Mouse (Mus musculus) midbrain, postnatal 0 days (tissue): ENCODE data around the gene Zfp354a. TPM values are rescaled to one million over a fixed set of nuclear protein-coding genes. Genes with fewer than 3 reads are reported as not detected.
A peak's percentile ranks its signal among the peaks of the same experiment; 100 is the strongest.

Experiments used
- ATAC-seq: fragments of 200-750 bp; cut with Nextera tagmentation; 2 replicates; pipeline ENCODE4 v1.8.0; 2017; ENCODE audit warnings: moderate number of reproducible peaks, mild to moderate bottlenecking, moderate TSS enrichment, moderate library complexity; ENCODE audit not compliant: low FRiP score
- DNase-seq: peaks from one replicate; pipeline ENCODE4 v3.0.0-alpha.2; 2015; ENCODE audit warnings: low spot score
- H3K27ac ChIP-seq: fragments of 300-500 bp; sonication (generic); 2 replicates; pipeline ENCODE4 v1.5.1; 2014; ENCODE audit warnings: low read depth, mild to moderate bottlenecking, low read length, mixed read lengths
- H3K27me3 ChIP-seq: fragments of 300-500 bp; sonication (generic); 2 replicates; pipeline ENCODE4 v1.6.1; 2014; ENCODE audit warnings: low read length, control low read depth, mixed read lengths; ENCODE audit not compliant: insufficient read depth
- H3K36me3 ChIP-seq: fragments of 300-500 bp; sonication (generic); 2 replicates; pipeline ENCODE4 v1.6.1; 2014; ENCODE audit warnings: low read length, control low read depth, mixed read lengths; ENCODE audit not compliant: insufficient read depth
- H3K4me1 ChIP-seq: fragments of 300-500 bp; sonication (generic); 2 replicates; pipeline ENCODE4 v1.6.1; 2014; ENCODE audit warnings: mild to moderate bottlenecking, control low read depth, antibody characterized with exemption, low read length, mixed read lengths; ENCODE audit not compliant: insufficient read depth
- H3K4me2 ChIP-seq: fragments of 300-500 bp; sonication (generic); 2 replicates; pipeline ENCODE4 v1.6.1; 2014; ENCODE audit warnings: low read depth, mild to moderate bottlenecking, low read length, mixed read lengths; ENCODE audit not compliant: poor library complexity, severe bottlenecking
- H3K4me3 ChIP-seq: fragments of 300-500 bp; sonication (generic); 2 replicates; pipeline ENCODE4 v1.5.1; 2014; ENCODE audit warnings: low read depth, mild to moderate bottlenecking, low read length, moderate library complexity
- H3K9ac ChIP-seq: fragments of 300-500 bp; sonication (generic); replicated peaks from 2 replicates; pipeline ENCODE4 v1.6.1; 2014; ENCODE audit warnings: mild to moderate bottlenecking, low read length, moderate library complexity, mixed read lengths; ENCODE audit not compliant: poor library complexity, severe bottlenecking
- H3K9me3 ChIP-seq: fragments of 300-500 bp; sonication (generic); 2 replicates; pipeline ENCODE4 v1.6.1; 2016; ENCODE audit warnings: low read length, control low read depth
- CTCF ChIP-seq: IDR thresholded peaks from 2 replicates; pipeline ENCODE4 v1.5.1; 2016; ENCODE audit warnings: antibody characterized with exemption, mild to moderate bottlenecking
- whole genome bisulfite sequencing: fragments of 180-500 bp; shearing (Covaris S2); extraction: QIAGEN DNeasy Blood & Tissue Kit; methylation state at CpG from one replicate; pipeline ENCODE4 v1.1.7; 2014; 5-methylcytosine and 5-hydroxymethylcytosine counted together
- polyA plus RNA-seq: library from polyadenylated mRNA; unstranded; fragments of >200 nt; fragmentation: Nextera tagmentation; extraction: Ambion mirVana; gene quantifications from 2 replicates; pipeline ENCODE4 v1.2.1, GENCODE M21; 2015
- total RNA-seq: library from RNA; depleted of rRNA; stranded (reverse); fragments of >200 nt; gene quantifications from 2 replicates; pipeline ENCODE4 v1.2.3, GENCODE M21; 2014

The Zfp354a gene
- total and polyA plus RNA-seq, 2 experiments from 2014 or later = 9.3 to 9.9 TPM

DNA sequence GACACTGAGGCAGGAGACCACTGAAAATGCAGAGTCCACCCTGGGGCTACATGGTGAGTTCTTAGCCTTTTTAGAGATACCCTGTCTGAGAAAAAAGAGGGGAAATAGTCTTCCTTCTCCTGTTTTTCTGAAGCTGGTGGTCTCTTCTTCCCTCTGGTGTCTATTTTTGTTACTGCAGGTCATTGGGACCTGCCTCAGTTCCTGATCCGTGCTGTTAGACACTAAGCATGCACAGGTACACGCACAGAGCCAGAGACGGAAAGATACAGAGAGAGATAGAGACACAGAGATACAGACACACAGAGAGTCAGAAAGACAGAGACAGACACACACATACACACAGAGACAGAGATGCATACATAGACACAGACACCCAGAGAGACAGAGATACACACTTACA, 5.8 kb upstream of the Zfp354a start:
- WGBS = 43% methylated on average over 3 of the region's 3 CpGs
- DNase-seq = peak; percentile 32
- H3K36me3 ChIP-seq = no peaks in the 10 kb centered on the region
- no peak overlapping the region for H3K27ac ChIP-seq
- H3K9ac ChIP-seq = no peak overlapping the region
- TF ChIP-seq CTCF = peak; percentile 82
- H3K4me3 ChIP-seq = no peak overlapping the region
- H3K4me1 ChIP-seq = no peaks in the 10 kb centered on the region
- no peak overlapping the region for H3K4me2 ChIP-seq
- no peak for ATAC-seq
- no peaks in the 10 kb centered on the region for H3K27me3 ChIP-seq
- no peaks in the 10 kb centered on the region for H3K9me3 ChIP-seq

DNA sequence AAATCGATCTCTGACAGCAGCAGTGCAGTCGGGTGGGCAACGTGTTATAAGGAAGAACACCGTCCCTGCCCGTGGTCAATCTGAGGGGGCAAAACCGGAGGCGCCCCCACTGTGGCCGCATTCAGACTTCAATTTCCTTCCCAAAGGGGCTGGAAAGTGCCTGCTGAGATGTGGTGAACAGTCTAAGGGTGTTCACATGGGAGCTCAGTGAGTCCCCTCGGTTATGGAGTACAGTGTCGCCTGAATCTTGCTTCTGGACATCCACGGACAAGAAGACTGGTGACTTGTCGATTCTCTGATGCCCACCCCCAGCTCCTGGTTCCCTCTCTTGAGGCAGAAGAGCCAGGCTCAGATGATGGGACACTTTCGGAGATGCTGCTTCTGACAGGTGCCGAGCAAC, 583 bp downstream of the Zfp354a start:
- Histone ChIP-seq H3K4me1 (0 out of 2 replicates have a peak, but pooled peaks cover 3% of the 10 kb centered on the region), H3K27ac (peak overlapping the region; percentile 70; the same call in 1 of the 2 replicates), H3K9me3 (no peaks in the 10 kb centered on the region), H3K4me3 (peak overlapping the region; percentile 80), H3K27me3 (no peaks in the 10 kb centered on the region), H3K9ac (peak overlapping the region; percentile 75), H3K36me3 (peaks cover 20% of the 10 kb centered on the region), H3K4me2 (peak overlapping the region; percentile 77)
- ATAC-seq = 0 out of 2 replicates have a peak, but pooled peaks have one; percentile 33
- 13% methylated on average over 14 of the region's 14 CpGs for WGBS
- DNase-seq = no peak
- TF ChIP-seq CTCF = no peak

- WGBS = 97% methylated on average over 6 of the region's 6 CpGs
- DNase-seq = no peak
- no peak overlapping the region for H3K27ac ChIP-seq
- H3K36me3 ChIP-seq = peaks cover 30% of the 10 kb centered on the region
- TF ChIP-seq CTCF = no peak
- no peaks in the 10 kb centered on the region for H3K9me3 ChIP-seq
- no peak overlapping the region for H3K9ac ChIP-seq
- H3K27me3 ChIP-seq = no peaks in the 10 kb centered on the region
- no peak overlapping the region for H3K4me2 ChIP-seq
- H3K4me1 ChIP-seq = 0 out of 2 replicates have a peak, but pooled peaks cover 3% of the 10 kb centered on the region
- ATAC-seq = no peak
- H3K4me3 ChIP-seq = no peak overlapping the region
Observed at GRCm38 (mm10) chr11:51060981-51061380, 1.9 kb downstream of the Zfp354a start.

- Histone ChIP-seq H3K9ac (no peak overlapping the region), H3K4me2 (no peak overlapping the region), H3K9me3 (no peaks in the 10 kb centered on the region), H3K27me3 (no peaks in the 10 kb centered on the region), H3K36me3 (peaks cover 48% of the 10 kb centered on the region), H3K4me3 (no peak overlapping the region), H3K4me1 (0 out of 2 replicates have a peak, but pooled peaks cover 3% of the 10 kb centered on the region), H3K27ac (no peak overlapping the region)
- no peak for ATAC-seq
- 93% methylated on average over 7 of the region's 7 CpGs for WGBS
- no peak for TF ChIP-seq CTCF
- no peak for DNase-seq
Observed at GRCm38 (mm10) chr11:51063276-51063675, 4.2 kb downstream of the Zfp354a start.

- Histone ChIP-seq H3K36me3 (peaks cover 50% of the 10 kb centered on the region), H3K4me1 (0 out of 2 replicates have a peak, but pooled peaks cover 3% of the 10 kb centered on the region), H3K4me2 (no peak overlapping the region), H3K27me3 (no peaks in the 10 kb centered on the region), H3K9ac (no peak overlapping the region), H3K9me3 (no peaks in the 10 kb centered on the region), H3K4me3 (no peak overlapping the region), H3K27ac (no peak overlapping the region)
- ATAC-seq (no peak), DNase-seq (no peak)
- WGBS = 97% methylated on average over 8 of the region's 8 CpGs
- TF ChIP-seq CTCF = no peak
Observed at GRCm38 (mm10) chr11:51063841-51064240, 4.8 kb downstream of the Zfp354a start.

- 39% methylated on average over 7 of the region's 7 CpGs for WGBS
- no peak for TF ChIP-seq CTCF
- Histone ChIP-seq H3K9me3 (no peaks in the 10 kb centered on the region), H3K36me3 (no peaks in the 10 kb centered on the region), H3K4me2 (no peak overlapping the region), H3K9ac (no peak overlapping the region), H3K27me3 (no peaks in the 10 kb centered on the region), H3K4me3 (no peak overlapping the region), H3K27ac (no peak overlapping the region), H3K4me1 (no peaks in the 10 kb centered on the region)
- ATAC-seq (no peak), DNase-seq (no peak)
Observed at GRCm38 (mm10) chr11:51084527-51084926, 25.5 kb downstream of the Zfp354a start.
